Mouse (Mus musculus): ENCODE results near the gene Magohb.

DNA sequence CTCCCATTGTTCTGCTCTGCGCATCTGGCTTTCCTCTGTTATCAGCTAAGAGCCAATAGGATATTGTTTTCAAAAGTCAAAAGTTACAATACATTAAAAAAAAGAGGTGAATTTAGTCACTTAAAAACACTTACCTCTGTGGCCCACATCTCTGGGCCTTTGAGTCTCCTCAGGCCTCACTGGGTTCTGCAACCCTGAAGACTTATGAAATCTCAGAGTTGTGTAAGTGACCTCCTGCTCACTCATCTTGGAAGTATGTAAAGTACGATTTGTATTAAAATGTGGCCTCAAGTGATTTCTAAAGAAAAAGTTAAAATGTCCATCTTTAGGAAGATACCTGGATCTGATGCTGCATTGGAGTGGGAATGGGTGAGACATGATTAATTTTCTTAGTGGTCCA, 48.0 kb downstream of the Magohb start:
- TF ChIP-seq POLR2A (IDR thresholded peaks at IDR 0.05; ENCODE audit: insufficient read depth, low read depth, low read length) = no peak
- no peak for TF ChIP-seq CTCF (IDR thresholded peaks at IDR 0.05)
- TF ChIP-seq EP300 (IDR thresholded peaks at IDR 0.05; ENCODE audit: insufficient read depth, low read depth, low read length) = no peak

All from heart, adult 2 months (tissue).